Mouse (Mus musculus) hindbrain, embryonic 12.5 days (tissue): ENCODE measurements around the gene Frmd4a. TPM values are rescaled to one million over a fixed set of nuclear protein-coding genes. Genes with fewer than 3 reads are reported as not detected.

Source experiments
- ATAC-seq: fragments of 200-750 bp; cut with Nextera tagmentation; 2 replicates; pipeline ENCODE4 v1.8.0; 2017; ENCODE audit warnings: moderate TSS enrichment; ENCODE audit not compliant: low FRiP score
- H3K27ac ChIP-seq: fragments of 300-500 bp; sonication (generic); 2 replicates; pipeline ENCODE4 v1.5.1; 2016; ENCODE audit warnings: mild to moderate bottlenecking
- H3K27me3 ChIP-seq: fragments of 300-500 bp; sonication (generic); 2 replicates; pipeline ENCODE4 v1.6.1; 2016; ENCODE audit warnings: mild to moderate bottlenecking
- H3K36me3 ChIP-seq: fragments of 300-500 bp; sonication (generic); 2 replicates; pipeline ENCODE4 v1.6.1; 2016; ENCODE audit warnings: mild to moderate bottlenecking
- H3K4me1 ChIP-seq: fragments of 300-500 bp; sonication (generic); 2 replicates; pipeline ENCODE4 v1.6.1; 2016
- H3K4me2 ChIP-seq: fragments of 300-500 bp; sonication (generic); replicated peaks from 2 replicates; pipeline ENCODE4 v1.6.1; 2016; ENCODE audit warnings: mild to moderate bottlenecking
- H3K4me3 ChIP-seq: fragments of 300-500 bp; sonication (generic); 2 replicates; pipeline ENCODE4 v1.5.1; 2016; ENCODE audit warnings: mild to moderate bottlenecking
- H3K9ac ChIP-seq: fragments of 300-500 bp; sonication (generic); 2 replicates; pipeline ENCODE4 v1.6.1; 2016; ENCODE audit warnings: mild to moderate bottlenecking, moderate library complexity
- H3K9me3 ChIP-seq: fragments of 300-500 bp; sonication (generic); replicated peaks from 2 replicates; pipeline ENCODE4 v1.6.1; 2016; ENCODE audit warnings: mild to moderate bottlenecking
- WGBS: fragments of 180-500 bp; shearing (Covaris S2); methylation state at CpG from one replicate; pipeline ENCODE4 v1.1.7; 2016; 5-methylcytosine and 5-hydroxymethylcytosine counted together
- polyA plus RNA-seq: library from polyadenylated mRNA; unstranded; fragments of >200 nt; fragmentation: Nextera tagmentation; extraction: Ambion mirVana; gene quantifications from 2 replicates; pipeline ENCODE4 v1.2.1, GENCODE M21; 2016

Frmd4a gene
- polyA plus RNA-seq, 1 experiment from 2014 or later, result 69.6 TPM

DNA sequence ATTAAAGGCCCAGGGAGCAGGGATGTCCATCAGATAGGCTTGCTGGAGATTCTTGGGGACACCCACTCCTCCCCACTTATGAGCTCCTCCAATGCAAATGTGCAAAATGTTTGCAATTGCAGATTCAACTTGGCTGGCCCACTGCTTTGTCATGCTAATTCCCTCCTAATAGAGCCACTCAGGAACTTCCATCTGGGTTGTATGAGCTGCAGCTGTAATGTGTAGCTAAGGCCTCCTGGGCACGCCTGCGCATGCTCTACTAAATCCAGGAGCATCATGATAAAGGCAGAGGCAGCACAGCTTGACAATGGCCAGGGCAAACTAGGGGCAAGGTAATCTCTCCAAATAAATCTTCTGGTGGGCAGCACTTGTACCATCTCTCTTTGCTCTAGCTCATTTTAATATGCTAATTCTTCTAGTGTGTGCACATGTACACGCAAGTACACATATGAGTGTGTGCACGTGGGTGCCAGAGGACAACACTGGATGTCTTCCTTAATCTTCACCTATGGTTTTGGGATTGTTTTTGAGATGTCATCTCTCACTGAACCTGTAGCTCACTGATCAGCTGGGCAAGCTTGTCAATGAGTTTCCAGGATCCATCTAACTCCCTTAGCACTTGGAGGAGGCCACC lies 403.3 kb downstream of the Frmd4a start:
- no peaks in the 10 kb centered on the region for H3K27me3 ChIP-seq
- H3K4me3 ChIP-seq, result no peak overlapping the region
- no peak overlapping the region for H3K4me2 ChIP-seq
- ATAC-seq, result peak; percentile 90
- no peak overlapping the region for H3K9ac ChIP-seq
- no peaks in the 10 kb centered on the region for H3K9me3 ChIP-seq
- H3K4me1 ChIP-seq, result peaks cover 18% of the 10 kb centered on the region
- no peaks in the 10 kb centered on the region for H3K36me3 ChIP-seq
- H3K27ac ChIP-seq, result peak overlapping the region; percentile 42
- 65% methylated on average over 4 of the region's 4 CpGs for WGBS

DNA sequence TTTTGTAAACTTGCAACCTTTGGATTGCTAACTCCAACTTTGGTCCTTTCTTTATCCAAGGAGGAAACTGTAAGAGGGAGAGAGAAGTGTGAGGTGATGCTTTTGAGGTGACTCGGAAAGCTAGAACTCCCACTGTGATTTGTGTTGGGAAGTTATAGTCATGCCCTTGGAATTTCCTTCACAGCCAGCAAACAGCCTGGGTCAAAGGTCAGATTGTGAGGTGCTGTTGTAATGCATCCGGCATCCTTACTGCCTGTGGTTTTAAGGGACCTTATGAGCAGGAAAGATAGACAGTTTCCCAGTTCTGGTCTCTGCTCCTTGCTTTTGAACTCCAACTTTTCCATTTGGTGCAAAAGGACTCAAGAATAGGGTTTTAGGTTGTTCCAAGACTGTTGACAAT lies 404.2 kb downstream of the Frmd4a start:
- 58% methylated on average over 2 of the region's 2 CpGs for WGBS
- Histone ChIP-seq H3K9me3 (no peaks in the 10 kb centered on the region), H3K4me3 (no peak overlapping the region), H3K27me3 (no peaks in the 10 kb centered on the region), H3K36me3 (no peaks in the 10 kb centered on the region), H3K9ac (no peak overlapping the region), H3K4me2 (no peak overlapping the region), H3K4me1 (peaks cover 18% of the 10 kb centered on the region), H3K27ac (no peak overlapping the region)
- no peak for ATAC-seq

DNA sequence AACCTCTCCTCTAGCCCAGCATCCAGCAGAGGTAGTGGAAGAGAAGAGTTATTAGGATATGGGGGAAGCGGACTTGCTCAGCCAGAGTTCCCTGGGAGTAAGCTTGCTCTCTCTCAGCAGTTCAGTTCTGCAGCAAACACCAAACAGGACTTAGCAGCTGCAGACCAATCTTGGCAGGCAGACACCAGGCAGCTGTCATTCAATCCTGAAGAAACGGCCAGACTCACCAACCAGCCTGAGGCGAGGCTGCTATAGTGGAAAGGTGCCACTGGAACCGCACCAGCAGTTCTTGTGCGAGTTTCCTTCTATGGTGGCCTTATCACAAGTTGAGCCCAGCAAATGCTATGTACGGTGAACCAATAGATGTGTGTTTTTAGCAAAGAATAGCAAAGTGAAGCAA lies 406.4 kb downstream of the Frmd4a start:
- Histone ChIP-seq H3K9me3 (no peaks in the 10 kb centered on the region), H3K4me1 (peaks cover 20% of the 10 kb centered on the region), H3K4me2 (no peak overlapping the region), H3K9ac (no peak overlapping the region), H3K27ac (no peak overlapping the region), H3K27me3 (no peaks in the 10 kb centered on the region), H3K4me3 (no peak overlapping the region), H3K36me3 (no peaks in the 10 kb centered on the region)
- 92% methylated on average over 6 of the region's 6 CpGs for WGBS
- ATAC-seq, result no peak

DNA sequence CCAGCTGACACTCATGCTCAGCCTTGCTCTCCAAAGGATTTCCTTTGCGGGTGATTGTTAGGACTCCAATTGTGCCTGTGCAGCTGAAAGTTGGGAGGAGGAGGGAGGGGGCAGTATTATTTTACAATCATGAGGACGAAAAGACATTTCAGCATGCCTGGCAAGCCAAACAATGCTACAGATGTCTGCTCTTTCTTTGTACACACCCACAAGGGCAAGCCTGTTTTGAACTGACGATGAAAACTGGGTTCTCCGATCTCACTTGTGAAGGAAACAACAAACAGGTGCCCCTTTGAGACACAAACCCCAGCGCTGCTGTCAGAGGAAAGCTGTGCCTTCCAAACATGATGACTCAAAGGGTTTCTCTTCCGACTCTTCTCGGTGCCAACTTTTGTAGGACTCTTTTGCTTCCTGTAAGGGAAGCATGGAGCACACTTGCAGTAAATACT lies 410.9 kb downstream of the Frmd4a start:
- H3K36me3 ChIP-seq, result peaks cover 11% of the 10 kb centered on the region; the same call in 1 of the 2 replicates
- H3K9me3 ChIP-seq, result no peaks in the 10 kb centered on the region
- H3K27me3 ChIP-seq, result no peaks in the 10 kb centered on the region
- peaks cover 21% of the 10 kb centered on the region for H3K4me1 ChIP-seq
- H3K4me3 ChIP-seq, result no peak overlapping the region
- no peak for ATAC-seq
- peak overlapping the region; percentile 24 for H3K27ac ChIP-seq
- H3K4me2 ChIP-seq, result no peak overlapping the region
- H3K9ac ChIP-seq, result no peak overlapping the region
- 53% methylated on average over 7 of the region's 7 CpGs for WGBS

DNA sequence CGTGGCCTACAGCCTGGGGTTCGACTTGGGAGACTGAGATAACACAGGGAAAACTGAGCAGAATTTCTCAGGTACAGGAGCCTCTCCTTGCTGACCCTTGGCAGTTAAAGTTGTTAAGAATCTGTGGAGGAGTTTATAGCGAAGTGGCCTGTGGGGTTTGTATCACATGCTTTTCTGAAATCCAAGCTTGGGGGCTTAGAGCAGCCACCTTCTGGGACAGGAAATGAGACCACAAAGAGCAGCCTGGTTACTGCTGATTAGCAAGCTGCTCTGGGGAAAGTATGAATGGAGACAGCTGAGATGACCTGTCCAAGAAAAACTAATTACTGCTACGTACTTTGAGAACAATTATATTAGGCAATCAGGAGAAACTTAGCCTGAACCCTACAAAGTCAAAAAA lies 415.6 kb downstream of the Frmd4a start:
- no peaks in the 10 kb centered on the region for H3K9me3 ChIP-seq
- H3K4me1 ChIP-seq, result peaks cover 55% of the 10 kb centered on the region
- no peak overlapping the region for H3K27ac ChIP-seq
- ATAC-seq, result no peak
- no peak overlapping the region for H3K4me3 ChIP-seq
- no peaks in the 10 kb centered on the region for H3K27me3 ChIP-seq
- H3K9ac ChIP-seq, result no peak overlapping the region
- no peak overlapping the region for H3K4me2 ChIP-seq
- 55% methylated on average over 4 of the region's 4 CpGs for WGBS
- peaks cover 16% of the 10 kb centered on the region; the same call in 1 of the 2 replicates for H3K36me3 ChIP-seq

DNA sequence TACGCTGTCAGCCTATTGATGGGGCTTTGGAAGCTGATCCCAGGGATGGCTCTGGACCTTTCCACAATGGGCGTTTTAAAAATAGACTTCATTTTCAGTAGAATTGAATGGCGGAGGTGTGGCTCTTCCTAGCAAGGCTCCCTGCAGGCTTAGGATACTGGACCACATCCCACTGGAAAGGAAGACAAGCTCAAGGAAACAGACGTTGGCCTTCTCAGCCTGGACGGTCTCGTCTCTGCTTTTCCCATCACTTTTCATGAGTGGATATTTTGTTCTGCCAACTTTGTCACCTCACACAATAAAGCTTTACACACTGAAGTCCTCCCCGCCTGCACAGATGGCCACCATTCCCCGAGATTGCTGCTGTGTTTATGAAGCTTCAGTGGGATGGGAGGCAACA lies 417.5 kb downstream of the Frmd4a start:
- Histone ChIP-seq H3K9ac (no peak overlapping the region), H3K4me2 (no peak overlapping the region), H3K27ac (peak overlapping the region; percentile 2; the same call in 1 of the 2 replicates), H3K9me3 (no peaks in the 10 kb centered on the region), H3K36me3 (peaks cover 16% of the 10 kb centered on the region; the same call in 1 of the 2 replicates), H3K4me1 (peaks cover 58% of the 10 kb centered on the region), H3K4me3 (no peak overlapping the region), H3K27me3 (no peaks in the 10 kb centered on the region)
- no peak for ATAC-seq
- WGBS, result 80% methylated on average over 8 of the region's 8 CpGs

DNA sequence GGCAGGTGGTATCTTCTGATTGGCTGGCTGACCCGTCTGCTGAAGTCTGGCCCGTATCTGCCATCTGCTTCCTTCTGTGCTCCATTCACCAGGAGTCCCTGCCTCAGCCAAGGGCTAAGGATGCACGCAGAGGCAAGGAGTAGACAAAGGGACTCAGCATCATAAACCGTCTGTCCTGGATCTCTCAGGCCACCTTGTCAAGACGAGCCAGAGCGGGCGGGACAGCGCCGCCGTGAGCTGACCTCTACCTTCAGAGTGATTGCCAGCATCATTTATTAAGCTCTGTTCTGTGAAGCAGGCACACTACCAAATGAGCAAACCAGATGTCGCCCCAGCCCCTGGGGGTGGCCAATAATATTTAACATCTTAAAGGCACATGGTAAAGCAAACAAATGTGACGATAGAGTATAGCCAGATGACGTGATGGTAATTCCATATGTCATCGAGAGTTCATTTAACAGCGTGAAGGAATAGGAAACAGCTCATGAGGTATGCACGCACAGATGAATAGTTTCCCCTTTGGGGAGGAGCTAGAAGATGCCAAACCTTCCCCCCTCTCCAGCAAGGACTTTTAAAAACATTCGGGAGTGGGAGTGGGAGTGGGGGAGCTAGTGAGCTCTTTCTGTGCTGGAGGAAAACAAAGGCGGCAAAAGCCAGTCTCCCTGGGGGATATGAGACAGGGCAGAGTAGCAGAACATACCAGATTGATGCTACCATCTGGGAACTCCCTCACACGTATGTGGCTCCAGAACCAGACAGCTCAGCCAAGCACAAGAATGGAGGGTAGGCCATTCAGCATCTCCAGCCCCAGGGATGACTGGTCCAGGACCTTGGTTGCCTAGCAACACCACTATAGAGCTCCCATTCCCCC lies 419.1 kb downstream of the Frmd4a start:
- Histone ChIP-seq H3K4me1 (peaks cover 62% of the 10 kb centered on the region), H3K9me3 (no peaks in the 10 kb centered on the region), H3K27ac (peak overlapping the region; percentile 87), H3K9ac (no peak overlapping the region), H3K36me3 (peaks cover 14% of the 10 kb centered on the region; the same call in 1 of the 2 replicates), H3K4me3 (no peak overlapping the region), H3K27me3 (no peaks in the 10 kb centered on the region), H3K4me2 (peak overlapping the region; percentile 23)
- ATAC-seq, result peak; percentile 89
- WGBS, result 28% methylated on average over 19 of the region's 19 CpGs

DNA sequence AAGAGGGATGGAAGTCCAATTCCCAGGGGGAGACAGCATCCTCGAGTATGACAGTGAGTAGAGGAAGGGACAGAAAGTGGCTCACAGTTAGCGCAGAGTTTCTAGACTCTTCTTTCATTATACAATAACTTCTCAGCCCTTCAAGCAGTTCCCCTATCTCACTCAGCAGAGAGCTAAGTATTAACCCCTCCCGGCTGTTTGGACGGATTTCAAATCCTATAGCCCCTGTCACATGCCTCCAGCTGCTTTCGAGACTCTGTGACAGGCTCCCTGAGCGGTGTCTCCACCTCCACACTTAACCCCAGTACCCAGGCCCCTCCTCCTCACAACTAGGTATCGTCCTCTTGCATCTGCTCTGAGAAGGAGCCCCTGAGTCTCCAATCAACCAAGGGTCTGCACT lies 421.2 kb downstream of the Frmd4a start:
- Histone ChIP-seq H3K9ac (no peak overlapping the region), H3K27me3 (no peaks in the 10 kb centered on the region), H3K4me1 (peaks cover 53% of the 10 kb centered on the region), H3K4me2 (no peak overlapping the region), H3K9me3 (no peaks in the 10 kb centered on the region), H3K4me3 (no peak overlapping the region), H3K36me3 (peaks cover 5% of the 10 kb centered on the region; the same call in 1 of the 2 replicates), H3K27ac (no peak overlapping the region)
- 64% methylated on average over 7 of the region's 7 CpGs for WGBS
- no peak for ATAC-seq

DNA sequence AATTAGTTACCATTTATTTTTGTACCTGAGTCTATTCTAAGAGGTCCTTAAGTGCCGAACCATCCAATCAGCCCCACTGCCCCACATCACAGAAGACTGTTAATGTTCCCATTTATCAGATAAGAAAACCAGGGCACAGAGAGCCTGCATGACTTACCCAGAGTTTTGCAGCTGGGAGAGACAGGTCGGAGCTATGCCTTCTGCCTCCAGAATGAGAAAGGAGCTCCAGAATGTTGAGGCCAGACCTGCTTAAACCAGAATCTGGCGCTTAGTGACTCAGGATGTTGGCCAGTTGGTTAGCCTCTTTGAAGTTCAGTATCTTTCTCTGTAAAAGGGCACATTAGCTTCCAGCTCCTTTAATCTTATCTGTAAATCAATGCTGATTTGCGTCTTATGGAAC lies 422.4 kb downstream of the Frmd4a start:
- H3K36me3 ChIP-seq, result peaks cover 2% of the 10 kb centered on the region; the same call in 1 of the 2 replicates
- WGBS, result 84% methylated on average over 4 of the region's 4 CpGs
- no peak overlapping the region for H3K4me3 ChIP-seq
- H3K9ac ChIP-seq, result no peak overlapping the region
- H3K27me3 ChIP-seq, result no peaks in the 10 kb centered on the region
- H3K4me2 ChIP-seq, result no peak overlapping the region
- no peak overlapping the region for H3K27ac ChIP-seq
- ATAC-seq, result no peak
- H3K4me1 ChIP-seq, result peaks cover 51% of the 10 kb centered on the region
- no peaks in the 10 kb centered on the region for H3K9me3 ChIP-seq

DNA sequence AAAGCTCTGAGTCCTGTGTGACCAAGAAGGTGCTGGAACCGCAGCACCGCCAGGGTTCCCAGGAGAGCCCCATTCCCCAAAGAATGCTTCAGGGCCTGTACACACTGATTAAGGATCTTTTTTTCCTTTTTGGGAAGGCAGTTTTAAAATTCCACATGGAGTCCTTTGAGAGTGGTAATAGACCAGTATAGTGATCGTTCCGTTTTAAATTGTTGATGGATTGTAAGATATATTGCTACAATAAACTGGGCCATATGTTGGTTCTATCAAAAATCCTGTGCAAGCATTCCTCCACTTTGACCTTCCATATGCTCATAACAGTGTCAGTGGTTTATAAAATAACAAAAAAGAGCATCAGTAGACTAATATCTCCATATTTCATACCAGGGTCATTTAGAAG lies 424.3 kb downstream of the Frmd4a start:
- ATAC-seq, result no peak
- Histone ChIP-seq H3K27me3 (no peaks in the 10 kb centered on the region), H3K9me3 (no peaks in the 10 kb centered on the region), H3K4me2 (no peak overlapping the region), H3K36me3 (no peaks in the 10 kb centered on the region), H3K4me3 (no peak overlapping the region), H3K27ac (no peak overlapping the region), H3K9ac (no peak overlapping the region), H3K4me1 (peaks cover 33% of the 10 kb centered on the region)
- 86% methylated on average over 4 of the region's 4 CpGs for WGBS

DNA sequence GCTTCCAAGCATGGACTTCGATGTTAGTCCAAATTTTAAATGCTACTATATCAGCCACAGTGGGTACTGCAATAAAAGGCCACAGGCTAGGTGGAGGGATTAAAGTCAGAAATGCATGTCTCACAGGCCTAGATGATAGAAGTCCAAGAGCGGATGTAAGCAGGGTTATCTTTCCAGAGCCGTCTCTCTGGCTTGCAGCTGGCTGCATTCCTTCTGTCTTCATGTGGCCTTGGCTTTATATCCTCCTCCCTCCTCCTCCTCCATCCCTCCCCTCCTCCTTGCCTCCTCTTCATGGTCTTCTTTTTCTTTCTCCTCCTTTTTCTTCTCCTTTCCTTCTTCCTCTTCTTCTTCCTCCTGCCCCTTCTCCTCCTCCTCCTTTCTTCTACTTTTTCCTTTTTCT lies 427.2 kb downstream of the Frmd4a start:
- 94% methylated on average over 3 of the region's 3 CpGs for WGBS
- ATAC-seq, result no peak

DNA sequence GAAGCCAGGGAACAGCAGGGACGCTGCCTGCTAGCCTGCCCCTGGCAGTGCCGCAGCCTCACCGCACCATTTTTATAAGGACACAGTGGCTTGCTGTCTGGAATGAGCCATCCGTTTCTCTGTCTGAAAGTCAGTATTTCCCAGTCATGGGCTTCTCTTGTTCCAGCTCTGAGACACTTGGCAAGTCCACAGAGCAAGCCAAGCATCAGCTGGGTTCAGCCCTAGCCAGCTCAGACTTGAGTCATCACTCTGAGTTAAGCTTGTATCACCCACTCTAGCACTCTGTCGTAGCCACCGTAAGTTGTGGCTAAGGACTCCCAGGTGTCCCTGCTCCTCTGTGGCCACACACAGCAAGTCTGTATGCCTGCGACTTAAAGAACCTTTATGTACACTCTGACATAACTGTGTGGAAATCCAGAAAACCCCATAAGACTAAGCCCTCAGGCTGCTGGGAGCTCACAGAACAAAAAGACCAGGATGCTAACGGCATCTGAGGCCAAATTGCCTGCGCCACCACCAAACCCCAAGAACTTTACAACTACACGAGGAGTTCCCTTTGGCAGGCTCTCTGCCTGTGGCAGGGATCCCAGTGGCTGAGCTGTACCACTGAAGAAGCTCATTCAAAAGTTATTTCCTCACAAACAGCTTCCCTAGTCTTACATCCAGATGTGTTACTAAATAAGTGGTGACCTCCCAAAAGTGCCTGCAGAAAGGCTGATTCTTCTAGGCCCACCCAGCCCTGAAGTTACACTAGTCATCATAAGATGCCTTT lies 428.3 kb downstream of the Frmd4a start:
- peaks cover 13% of the 10 kb centered on the region for H3K4me1 ChIP-seq
- H3K4me3 ChIP-seq, result no peak overlapping the region
- no peaks in the 10 kb centered on the region for H3K36me3 ChIP-seq
- no peak overlapping the region for H3K27ac ChIP-seq
- no peak overlapping the region for H3K9ac ChIP-seq
- no peaks in the 10 kb centered on the region for H3K27me3 ChIP-seq
- WGBS, result 90% methylated on average over 10 of the region's 10 CpGs
- H3K4me2 ChIP-seq, result no peak overlapping the region
- H3K9me3 ChIP-seq, result no peaks in the 10 kb centered on the region
- no peak for ATAC-seq

More for the DNA sequence above, 427.2 kb downstream of the Frmd4a start:
- Histone ChIP-seq H3K27ac (no peak overlapping the region), H3K9me3 (no peaks in the 10 kb centered on the region), H3K36me3 (no peaks in the 10 kb centered on the region), H3K4me2 (no peak overlapping the region), H3K4me1 (peaks cover 12% of the 10 kb centered on the region), H3K27me3 (no peaks in the 10 kb centered on the region), H3K9ac (no peak overlapping the region), H3K4me3 (no peak overlapping the region)
